Mouse (Mus musculus) frontal cortex, adult 2 months (tissue): ENCODE measurements around the gene Actg1. TPM values are rescaled to one million over a fixed set of nuclear protein-coding genes. Genes with fewer than 3 reads are reported as not detected.

Experiments
- DNase-seq, 2 experiments: peaks; one replicate each; pipeline ENCODE4 v3.0.0; 2022; ENCODE audit warnings: low spot score in 1 of 2; ENCODE audit errors: extremely low spot score in 1 of 2
- polyA plus RNA-seq: library from polyadenylated mRNA; depleted of rRNA; stranded (reverse); fragments of >200 nt; gene quantifications from 2 replicates; pipeline ENCODE4 v1.2.3, GENCODE M21; 2012; rRNA removed

Actg1 gene
- polyA plus RNA-seq, 1 experiment: 1,138 TPM

DNA sequence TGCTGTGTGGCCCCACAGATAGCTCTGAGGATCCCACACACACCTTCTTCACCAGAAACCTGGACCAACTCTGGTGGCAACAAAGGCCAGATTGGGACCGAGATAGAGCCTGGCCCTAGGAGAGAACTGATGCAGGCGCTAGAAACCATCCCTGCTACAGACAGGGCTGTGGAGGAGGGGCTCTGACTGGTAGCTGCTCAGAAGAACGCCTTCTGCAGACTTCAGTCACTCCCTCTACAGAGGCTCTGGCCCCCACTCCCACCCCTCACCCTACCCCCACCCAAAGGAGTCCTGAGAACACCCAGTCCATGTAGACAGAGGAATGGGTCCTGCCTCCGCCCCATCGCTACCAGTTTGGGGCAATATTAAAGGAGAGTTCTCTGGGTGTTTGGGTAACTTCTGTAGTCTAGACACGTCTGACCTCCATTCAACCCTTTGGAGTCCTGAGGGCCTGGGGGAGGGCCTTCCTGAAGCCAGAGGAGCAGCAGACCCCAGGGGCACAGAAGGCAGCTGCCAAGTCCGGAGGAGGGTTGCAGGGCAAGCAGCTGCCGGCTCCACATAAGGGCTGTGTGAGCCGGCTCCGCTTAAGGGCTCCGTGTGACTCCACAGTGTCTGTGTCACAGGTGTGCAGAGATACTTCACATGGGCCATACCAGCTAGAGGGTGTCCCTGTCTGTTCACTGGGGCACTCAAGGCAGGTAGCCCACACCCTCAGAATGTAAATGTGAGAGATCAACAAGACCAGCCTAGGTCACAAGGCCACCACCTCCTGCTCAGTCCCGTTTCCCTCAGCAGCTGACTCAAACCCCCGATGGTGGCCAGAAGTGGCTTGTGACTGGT, 51.8 kb downstream of the Actg1 start:
- DNase-seq: no peak

Other genes starting within 250 kb of the Actg1 start
- gene Tepsin, start 249.8 kb downstream of the Actg1 start, polyA plus RNA-seq: 31.1 and 35.6 TPM in 2 replicates
- 42.3 and 46.2 TPM in 2 replicates for gene Ndufaf8, start 249.6 kb downstream of the Actg1 start, polyA plus RNA-seq
- 62.5 and 62.6 TPM in 2 replicates for gene Slc38a10, start 197.2 kb downstream of the Actg1 start, polyA plus RNA-seq
- 16.9 and 17.2 TPM in 2 replicates for gene Bahcc1, start 115.6 kb downstream of the Actg1 start, polyA plus RNA-seq
- 0.67 and 0.82 TPM in 2 replicates for gene Fscn2, start 13.0 kb upstream of the Actg1 start, polyA plus RNA-seq
- 27.6 and 27.8 TPM in 2 replicates for gene Faap100, start 30.2 kb upstream of the Actg1 start, polyA plus RNA-seq
- gene Nploc4, start 89.2 kb upstream of the Actg1 start, polyA plus RNA-seq: 52.9 and 60.2 TPM in 2 replicates
- gene Tspan10, start 94.1 kb upstream of the Actg1 start, polyA plus RNA-seq: 0.54 and 0.61 TPM in 2 replicates
- 0.82 and 0.84 TPM in 2 replicates for gene Pde6g, start 105.0 kb upstream of the Actg1 start, polyA plus RNA-seq
- gene Oxld1, start 109.5 kb upstream of the Actg1 start, polyA plus RNA-seq: 14.3 and 15.4 TPM in 2 replicates
- 26.5 and 29.8 TPM in 2 replicates for gene Ccdc137, start 109.6 kb upstream of the Actg1 start, polyA plus RNA-seq
- gene Arl16, start 119.1 kb upstream of the Actg1 start, polyA plus RNA-seq: 48.0 and 52.0 TPM in 2 replicates
- 94.2 TPM in 2 replicates for gene Mrpl12, start 136.1 kb upstream of the Actg1 start, polyA plus RNA-seq
- gene Slc25a10, start 143.3 kb upstream of the Actg1 start, polyA plus RNA-seq: 30.6 and 35.8 TPM in 2 replicates
- gene Gcgr, start 182.2 kb upstream of the Actg1 start, polyA plus RNA-seq: 0.42 and 0.54 TPM in 2 replicates
- 153 and 174 TPM in 2 replicates for gene Mcrip1, start 201.2 kb upstream of the Actg1 start, polyA plus RNA-seq
- not detected in 2 replicates for gene Ppp1r27, start 202.6 kb upstream of the Actg1 start, polyA plus RNA-seq
- 103 and 109 TPM in 2 replicates for gene P4hb, start 224.7 kb upstream of the Actg1 start, polyA plus RNA-seq
- 408 and 428 TPM in 2 replicates for gene Arhgdia, start 233.1 kb upstream of the Actg1 start, polyA plus RNA-seq
- gene Alyref, start 249.8 kb upstream of the Actg1 start, polyA plus RNA-seq: 46.3 and 53.0 TPM in 2 replicates
- gene Anapc11, start 249.9 kb upstream of the Actg1 start, polyA plus RNA-seq: 143 and 170 TPM in 2 replicates